Mouse (Mus musculus): ENCODE results near the gene Gpatch1.

GRCm38 (mm10) chr7:35278933-35279332, 39.3 kb downstream of the Gpatch1 start:
- TF ChIP-seq ZC3H11A (IDR thresholded peaks at IDR 0.05; ENCODE audit: borderline replicate concordance, low read depth, low read length) (no peak), CHD2 (IDR thresholded peaks at IDR 0.05; ENCODE audit: low read depth, low read length) (no peak), ZNF384 (IDR thresholded peaks at IDR 0.05; ENCODE audit: low read depth, low read length) (no peak), HCFC1 (IDR thresholded peaks at IDR 0.05; ENCODE audit: borderline replicate concordance, insufficient read depth, low read length) (no peak)

Data from ES-E14 (cell line).